Mouse (Mus musculus): ENCODE data around the gene Pi4kb. TPM values are rescaled to one million over a fixed set of nuclear protein-coding genes. Genes with fewer than 3 reads are reported as not detected.
A peak's percentile ranks its signal among the peaks of the same experiment; 100 is the strongest.
"Not testable (repeated sequence)": the region's sequence is repeated elsewhere in the genome, so short reads cannot be mapped to it uniquely, and the experiment has no call there.

Pi4kb gene
- polyA plus RNA-seq, 1 experiment from 2014 or later: 23.1 TPM

DNA sequence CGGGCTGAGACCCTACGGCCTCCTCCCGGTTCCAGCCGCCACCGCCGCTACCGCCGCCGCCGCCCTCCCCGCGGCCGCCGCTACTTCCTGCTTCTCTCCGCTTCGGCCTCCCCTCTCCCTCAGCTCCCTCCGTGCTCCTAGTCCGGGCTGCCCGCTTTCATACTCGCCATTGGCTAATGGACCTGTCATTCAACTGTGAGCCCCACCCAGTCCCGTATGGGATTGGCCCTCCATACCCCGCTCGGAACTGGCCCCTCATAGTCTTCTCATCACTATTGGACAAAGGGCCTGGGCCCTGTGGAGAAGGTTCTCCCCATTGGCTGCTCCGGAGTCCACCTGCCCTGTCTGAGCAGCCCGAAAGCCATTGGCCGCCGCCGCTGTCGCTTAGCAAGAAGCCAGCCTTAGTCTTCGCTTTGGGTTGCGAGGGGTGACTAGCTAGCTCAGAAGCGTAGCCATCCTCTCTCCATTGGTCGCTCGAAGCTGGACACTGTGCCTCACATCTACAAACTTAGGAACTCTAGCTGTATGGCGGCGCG, 40.9 kb downstream of the Pi4kb start, which contains the start of gene Zfp687:
Gene Zfp687 (minus strand): TSS at position 112 of the 536 bp plus-strand sequence.
- Histone ChIP-seq H3K9ac (ENCODE audit: low read length) (peak within 1 kb of the TSS; percentile 83), H3K4me2 (ENCODE audit: low read depth, low read length, severe bottlenecking) (peak within 1 kb of the TSS; percentile 98), H3K27ac (ENCODE audit: low read depth, low read length) (peak within 1 kb of the TSS; percentile 96), H3K4me1 (replicated peaks; ENCODE audit: control insufficient read depth, insufficient read depth, low read length) (peaks cover 11% of the 10 kb centered on the region; the same call in 1 of the 2 replicates), H3K4me3 (ENCODE audit: low read depth, low read length) (peak within 1 kb of the TSS; percentile 85), H3K27me3 (ENCODE audit: control insufficient read depth, insufficient read depth, low read length) (no peaks in the 10 kb centered on the region), H3K36me3 (ENCODE audit: control insufficient read depth, insufficient read depth, low read length) (peaks cover 10% of the 10 kb centered on the region), H3K9me3 (ENCODE audit: control insufficient read depth, low read length) (no peaks in the 10 kb centered on the region)
- ATAC-seq (replicated peaks; ENCODE audit: low FRiP score): peak; percentile 99
- under 1% methylated on average over 31 of the region's 37 CpGs for WGBS
- DNase-seq (ENCODE audit: low spot score): peak; percentile 98

DNA sequence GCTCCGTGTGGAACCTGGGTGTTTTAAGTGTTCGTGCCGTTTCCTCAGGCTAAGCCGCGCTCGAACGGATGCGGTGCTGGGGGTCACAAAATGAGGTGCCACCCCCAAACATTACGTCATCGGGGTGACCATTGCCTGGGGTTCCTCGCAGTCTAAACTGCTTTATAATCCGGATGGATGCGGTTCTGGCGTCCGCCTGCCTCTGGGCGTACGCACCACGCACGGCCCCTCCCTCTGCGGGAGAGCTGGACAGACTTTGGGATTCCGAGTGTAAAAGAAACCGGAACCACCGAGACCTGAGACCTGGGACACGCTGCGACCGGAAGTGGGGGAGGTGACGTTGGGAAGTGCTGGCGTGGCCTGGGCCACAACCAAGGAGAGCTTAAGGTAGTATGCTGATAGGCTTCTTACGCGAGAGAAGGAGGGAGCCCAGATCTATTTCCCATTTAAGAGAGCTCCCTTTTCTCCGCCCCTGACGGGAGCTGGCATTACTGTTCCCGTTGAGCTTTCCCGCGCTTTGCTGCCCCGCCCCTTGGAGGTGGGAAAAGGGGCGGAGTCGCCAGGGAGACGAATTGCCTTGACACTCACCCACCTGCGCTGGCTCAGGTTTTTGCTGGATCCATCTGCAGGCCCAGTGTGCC, 41.5 kb downstream of the Pi4kb start:
- Histone ChIP-seq H3K4me3 (ENCODE audit: low read depth, low read length) (peak overlapping the region; percentile 85), H3K9me3 (ENCODE audit: control insufficient read depth, low read length) (no peaks in the 10 kb centered on the region), H3K4me1 (replicated peaks; ENCODE audit: control insufficient read depth, insufficient read depth, low read length) (peaks cover 11% of the 10 kb centered on the region; the same call in 1 of the 2 replicates), H3K27ac (ENCODE audit: low read depth, low read length) (peak overlapping the region; percentile 96), H3K36me3 (ENCODE audit: control insufficient read depth, insufficient read depth, low read length) (peaks cover 4% of the 10 kb centered on the region), H3K27me3 (ENCODE audit: control insufficient read depth, insufficient read depth, low read length) (no peaks in the 10 kb centered on the region), H3K4me2 (ENCODE audit: low read depth, low read length, severe bottlenecking) (peak overlapping the region; percentile 98), H3K9ac (ENCODE audit: low read length) (peak overlapping the region; percentile 74)
- DNase-seq (ENCODE audit: low spot score) (peak; percentile 91), ATAC-seq (replicated peaks; ENCODE audit: low FRiP score) (peak; percentile 65)
- under 1% methylated on average over 40 of the region's 40 CpGs for WGBS

DNA sequence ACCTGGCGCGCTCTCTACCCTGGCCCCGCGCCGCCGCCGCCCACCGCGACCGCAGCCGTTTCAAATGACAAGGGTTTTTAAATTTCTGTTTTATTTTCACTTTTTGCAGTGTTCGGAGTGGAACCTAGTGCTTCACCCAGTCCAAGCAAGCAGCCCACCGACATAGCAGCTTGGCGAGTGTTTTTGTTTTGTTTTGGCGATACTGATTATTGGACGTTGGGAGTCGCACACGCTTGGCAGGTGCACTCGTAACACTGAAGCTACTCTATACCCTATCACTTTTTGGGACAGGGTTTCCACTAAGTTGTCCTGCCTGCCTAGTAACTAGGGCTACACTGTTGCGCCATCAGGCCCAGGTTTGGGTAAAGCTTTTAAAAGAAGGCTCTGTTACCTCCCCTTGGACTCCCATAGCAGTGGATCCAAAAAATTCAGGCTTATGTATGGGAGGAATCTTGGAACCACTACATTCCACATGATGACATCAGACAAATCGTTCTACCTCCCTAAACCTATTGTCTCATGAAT, 42.1 kb downstream of the Pi4kb start:
- WGBS: 5% methylated on average over 21 of the region's 21 CpGs
- Histone ChIP-seq H3K9ac (ENCODE audit: low read length) (peak overlapping the region; percentile 74), H3K27me3 (ENCODE audit: control insufficient read depth, insufficient read depth, low read length) (no peaks in the 10 kb centered on the region), H3K36me3 (ENCODE audit: control insufficient read depth, insufficient read depth, low read length) (peaks cover 2% of the 10 kb centered on the region; the same call in 1 of the 2 replicates), H3K4me2 (ENCODE audit: low read depth, low read length, severe bottlenecking) (peak overlapping the region; percentile 98), H3K27ac (ENCODE audit: low read depth, low read length) (peak overlapping the region; percentile 96), H3K9me3 (ENCODE audit: control insufficient read depth, low read length) (no peaks in the 10 kb centered on the region), H3K4me3 (ENCODE audit: low read depth, low read length) (peak overlapping the region; percentile 85), H3K4me1 (replicated peaks; ENCODE audit: control insufficient read depth, insufficient read depth, low read length) (peaks cover 11% of the 10 kb centered on the region; the same call in 1 of the 2 replicates)
- ATAC-seq (replicated peaks; ENCODE audit: low FRiP score): no peak
- no peak for DNase-seq (ENCODE audit: low spot score)

DNA sequence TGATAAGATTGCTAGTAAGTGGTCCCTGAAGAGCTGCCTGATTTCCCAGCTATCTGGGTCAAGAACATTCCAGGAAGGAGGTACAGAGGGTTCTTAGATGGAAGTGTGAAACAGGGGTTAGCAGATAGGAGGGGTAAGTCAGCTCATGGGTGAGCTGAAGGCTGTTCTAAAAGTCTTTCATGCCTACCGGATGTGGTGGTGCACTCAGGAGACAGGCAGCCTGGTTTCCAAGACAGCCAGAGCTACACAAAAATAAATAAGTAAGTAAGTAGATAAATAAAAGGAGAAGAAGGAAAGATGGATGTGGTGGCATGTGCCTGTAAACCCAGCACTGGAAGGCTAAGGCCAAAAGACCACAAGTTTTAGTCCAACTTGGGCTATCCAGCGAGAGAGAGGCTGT, 44.2 kb downstream of the Pi4kb start:
- 85% methylated on average over 2 of the region's 2 CpGs for WGBS
- no peaks in the 10 kb centered on the region for H3K36me3 ChIP-seq (ENCODE audit: control insufficient read depth, insufficient read depth, low read length)

DNA sequence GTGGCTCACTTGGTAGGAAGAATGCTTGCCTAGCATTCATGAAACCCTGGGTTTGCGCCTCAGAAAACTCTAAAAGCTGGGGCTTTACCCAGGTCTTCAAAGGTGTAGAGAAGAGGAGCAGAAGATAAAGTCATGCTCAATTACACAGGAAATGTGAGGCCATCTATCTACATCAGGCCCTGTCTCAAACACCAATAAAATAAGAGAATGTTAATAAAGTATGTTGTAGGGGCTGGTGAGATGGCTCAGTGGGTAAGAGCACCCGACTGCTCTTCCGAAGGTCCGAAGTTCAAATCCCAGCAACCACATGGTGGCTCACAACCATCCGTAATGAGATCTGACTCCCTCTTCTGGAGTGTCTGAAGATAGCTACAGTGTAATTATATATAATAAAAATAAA, 46.4 kb downstream of the Pi4kb start:
- not testable (repeated sequence) for H3K9ac ChIP-seq (ENCODE audit: low read length); H3K27me3 ChIP-seq (ENCODE audit: control insufficient read depth, insufficient read depth, low read length); H3K4me3 ChIP-seq (ENCODE audit: low read depth, low read length); H3K4me2 ChIP-seq (ENCODE audit: low read depth, low read length, severe bottlenecking); H3K9me3 ChIP-seq (ENCODE audit: control insufficient read depth, low read length); ATAC-seq (replicated peaks; ENCODE audit: low FRiP score); H3K36me3 ChIP-seq (ENCODE audit: control insufficient read depth, insufficient read depth, low read length); H3K4me1 ChIP-seq (replicated peaks; ENCODE audit: control insufficient read depth, insufficient read depth, low read length); H3K27ac ChIP-seq (ENCODE audit: low read depth, low read length); DNase-seq (ENCODE audit: low spot score)
- 97% methylated on average over 5 of the region's 5 CpGs for WGBS

More for the DNA sequence above, 44.2 kb downstream of the Pi4kb start:
- no peaks in the 10 kb centered on the region for H3K9me3 ChIP-seq (ENCODE audit: control insufficient read depth, low read length)
- no peak overlapping the region for H3K4me2 ChIP-seq (ENCODE audit: low read depth, low read length, severe bottlenecking)
- no peaks in the 10 kb centered on the region for H3K27me3 ChIP-seq (ENCODE audit: control insufficient read depth, insufficient read depth, low read length)
- no peak for DNase-seq (ENCODE audit: low spot score)
- peaks cover 9% of the 10 kb centered on the region; the same call in 1 of the 2 replicates for H3K4me1 ChIP-seq (replicated peaks; ENCODE audit: control insufficient read depth, insufficient read depth, low read length)
- no peak overlapping the region for H3K4me3 ChIP-seq (ENCODE audit: low read depth, low read length)
- H3K9ac ChIP-seq (ENCODE audit: low read length): no peak overlapping the region
- H3K27ac ChIP-seq (ENCODE audit: low read depth, low read length): no peak overlapping the region
- no peak for ATAC-seq (replicated peaks; ENCODE audit: low FRiP score)

DNA sequence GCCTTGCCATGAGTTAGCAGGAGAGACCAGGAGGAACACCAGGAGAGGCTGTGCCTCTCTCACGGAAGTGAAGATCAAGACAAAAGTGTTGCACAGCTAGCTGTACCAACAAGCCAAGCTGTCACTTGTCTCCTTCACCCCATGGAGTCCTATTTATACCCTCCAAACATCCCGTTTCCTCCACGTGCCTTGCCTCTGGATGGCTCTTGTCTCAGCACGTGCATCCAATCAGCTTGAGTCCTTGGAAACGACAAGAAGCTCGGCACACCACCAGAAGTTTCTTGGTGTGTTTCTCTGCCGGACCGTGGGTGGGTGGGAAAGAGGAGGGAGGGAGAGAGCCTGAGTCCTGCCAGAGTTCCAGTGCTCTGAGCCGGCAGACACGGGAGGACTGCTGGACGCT, 50.0 kb downstream of the Pi4kb start:
- Histone ChIP-seq H3K4me3 (ENCODE audit: low read depth, low read length) (no peak overlapping the region), H3K27ac (ENCODE audit: low read depth, low read length) (no peak overlapping the region), H3K4me1 (replicated peaks; ENCODE audit: control insufficient read depth, insufficient read depth, low read length) (no peaks in the 10 kb centered on the region; the same call in 1 of the 2 replicates), H3K4me2 (ENCODE audit: low read depth, low read length, severe bottlenecking) (no peak overlapping the region), H3K27me3 (ENCODE audit: control insufficient read depth, insufficient read depth, low read length) (no peaks in the 10 kb centered on the region), H3K9ac (ENCODE audit: low read length) (no peak overlapping the region), H3K9me3 (ENCODE audit: control insufficient read depth, low read length) (no peaks in the 10 kb centered on the region), H3K36me3 (ENCODE audit: control insufficient read depth, insufficient read depth, low read length) (no peaks in the 10 kb centered on the region)
- WGBS: 32% methylated on average over 11 of the region's 11 CpGs
- DNase-seq (ENCODE audit: low spot score) (no peak), ATAC-seq (replicated peaks; ENCODE audit: low FRiP score) (no peak)

DNA sequence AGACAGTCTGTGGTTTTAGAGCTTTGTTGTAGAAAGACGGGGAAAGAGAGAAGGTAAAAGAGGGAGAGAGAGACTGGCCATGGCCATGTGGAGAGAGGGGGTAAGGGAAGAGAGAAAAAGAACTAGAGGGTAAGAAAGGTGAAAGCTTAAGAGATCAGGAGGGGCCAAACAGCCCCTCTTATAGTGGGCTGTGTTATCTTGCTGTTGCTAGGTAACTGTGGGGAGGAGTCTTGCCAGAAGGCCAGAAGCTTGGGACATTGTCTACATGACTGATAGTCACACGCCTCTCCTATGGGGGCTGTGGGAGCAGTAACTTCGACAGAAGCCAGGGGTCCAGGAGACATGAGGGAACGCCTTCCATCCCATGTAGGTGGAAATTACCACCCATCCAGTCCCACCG, 50.7 kb downstream of the Pi4kb start:
- no peak overlapping the region for H3K9ac ChIP-seq (ENCODE audit: low read length)
- H3K36me3 ChIP-seq (ENCODE audit: control insufficient read depth, insufficient read depth, low read length): no peaks in the 10 kb centered on the region
- DNase-seq (ENCODE audit: low spot score) (no peak), ATAC-seq (replicated peaks; ENCODE audit: low FRiP score) (no peak)
- no peak overlapping the region for H3K27ac ChIP-seq (ENCODE audit: low read depth, low read length)
- H3K4me1 ChIP-seq (replicated peaks; ENCODE audit: control insufficient read depth, insufficient read depth, low read length): no peaks in the 10 kb centered on the region; the same call in 1 of the 2 replicates
- H3K4me2 ChIP-seq (ENCODE audit: low read depth, low read length, severe bottlenecking): no peak overlapping the region
- H3K4me3 ChIP-seq (ENCODE audit: low read depth, low read length): no peak overlapping the region
- H3K9me3 ChIP-seq (ENCODE audit: control insufficient read depth, low read length): no peaks in the 10 kb centered on the region
- H3K27me3 ChIP-seq (ENCODE audit: control insufficient read depth, insufficient read depth, low read length): no peaks in the 10 kb centered on the region
- 54% methylated on average over 5 of the region's 5 CpGs for WGBS

DNA sequence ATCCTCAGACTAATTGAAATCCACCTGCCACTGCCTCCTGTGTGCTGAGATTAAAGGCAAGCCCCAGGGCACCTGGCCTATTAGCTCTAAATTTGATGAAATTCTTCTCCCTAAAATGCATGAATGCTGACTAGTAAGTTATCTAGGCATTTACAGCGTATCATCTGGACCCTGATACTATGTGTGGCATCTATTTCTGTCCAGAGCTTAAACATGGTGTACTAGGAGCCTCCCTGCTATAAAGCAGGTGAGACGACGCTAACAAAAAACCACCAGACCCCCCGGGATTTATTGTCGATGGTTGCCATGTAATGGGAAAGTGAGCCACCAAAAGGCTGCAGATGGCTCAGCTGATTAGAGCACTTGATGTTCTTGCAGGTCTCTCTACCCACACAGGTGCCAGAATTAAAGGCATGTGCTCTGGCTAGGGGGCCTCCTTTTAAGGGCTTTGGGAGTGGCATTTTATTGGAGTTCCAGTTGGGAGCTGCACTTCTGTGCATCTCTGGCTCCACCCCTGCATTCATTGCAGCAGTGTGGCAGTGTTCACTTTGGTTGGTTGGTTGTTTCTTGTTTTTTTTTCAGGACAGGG, 52.6 kb downstream of the Pi4kb start:
- Histone ChIP-seq H3K36me3 (ENCODE audit: control insufficient read depth, insufficient read depth, low read length) (peaks cover 4% of the 10 kb centered on the region; the same call in 1 of the 2 replicates), H3K9me3 (ENCODE audit: control insufficient read depth, low read length) (no peaks in the 10 kb centered on the region), H3K27me3 (ENCODE audit: control insufficient read depth, insufficient read depth, low read length) (no peaks in the 10 kb centered on the region), H3K9ac (ENCODE audit: low read length) (no peak overlapping the region), H3K27ac (ENCODE audit: low read depth, low read length) (no peak overlapping the region), H3K4me3 (ENCODE audit: low read depth, low read length) (no peak overlapping the region), H3K4me2 (ENCODE audit: low read depth, low read length, severe bottlenecking) (no peak overlapping the region), H3K4me1 (replicated peaks; ENCODE audit: control insufficient read depth, insufficient read depth, low read length) (no peaks in the 10 kb centered on the region; the same call in 1 of the 2 replicates)
- no peak for ATAC-seq (replicated peaks; ENCODE audit: low FRiP score)
- no peak for DNase-seq (ENCODE audit: low spot score)
- 59% methylated on average over 5 of the region's 5 CpGs for WGBS
